Mouse (Mus musculus): ENCODE measurements around the gene Ppef2. TPM values are rescaled to one million over a fixed set of nuclear protein-coding genes. Genes with fewer than 3 reads are reported as not detected.
A peak's percentile ranks its signal among the peaks of the same experiment; 100 is the strongest.

The Ppef2 gene
- polyA plus RNA-seq, 1 experiment from 2014 or later, result 0.13 TPM

DNA sequence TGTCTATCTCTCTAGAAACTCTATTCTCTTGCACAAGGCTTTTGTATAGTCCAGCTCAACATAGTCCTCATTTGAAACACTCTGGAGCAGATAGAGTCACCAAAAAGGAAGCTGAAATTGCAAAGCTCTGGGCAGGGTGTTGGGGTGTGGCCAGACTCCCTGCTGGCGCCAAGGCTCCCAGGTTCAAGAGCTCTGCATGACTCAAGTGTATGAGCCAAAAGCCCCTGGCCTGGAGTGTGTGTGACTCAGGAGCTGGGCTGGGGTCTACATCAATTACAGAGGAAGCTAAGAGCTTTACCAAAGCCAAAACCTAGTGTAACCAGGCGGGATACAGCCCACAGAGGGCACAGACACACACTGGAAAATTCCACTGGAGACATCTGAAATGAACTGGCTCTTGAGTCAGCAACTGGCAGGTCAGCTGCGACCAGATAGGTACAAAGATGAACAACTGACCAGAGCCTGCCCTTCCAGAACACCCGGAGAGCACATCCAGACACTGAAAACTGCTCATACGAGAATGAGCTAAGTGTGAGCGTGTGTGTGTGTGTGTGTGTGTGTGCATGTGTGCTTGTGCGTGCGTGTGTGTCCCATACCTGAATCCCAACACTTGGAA lies 35.7 kb downstream of the Ppef2 start:
- H3K27me3 ChIP-seq, result no peaks in the 10 kb centered on the region
- DNase-seq (ENCODE audit: low read depth, low spot score) (peak; percentile 81), ATAC-seq (peak; percentile 81)
- ChIA-PET POLR2A (interaction anchor here (0.6 to 1.0 kb wide), 3 partner anchors 13 to 1341 kb away, joined by 3 read pairs; no protein-coding TSS in a partner anchor), CTCF (interaction anchor here (1.2 to 3.5 kb wide), 8 partner anchors 8 to 206 kb away, joined by 3 to 15 read pairs (median 4); no protein-coding TSS in a partner anchor)
- in situ Hi-C loops (cut with MboI; ENCODE audit: low pct_unique_long_range_greater_than_20kb), result no loop called here
- TF ChIP-seq CTCF (IDR thresholded peaks at IDR 0.05), result no peak

DNA sequence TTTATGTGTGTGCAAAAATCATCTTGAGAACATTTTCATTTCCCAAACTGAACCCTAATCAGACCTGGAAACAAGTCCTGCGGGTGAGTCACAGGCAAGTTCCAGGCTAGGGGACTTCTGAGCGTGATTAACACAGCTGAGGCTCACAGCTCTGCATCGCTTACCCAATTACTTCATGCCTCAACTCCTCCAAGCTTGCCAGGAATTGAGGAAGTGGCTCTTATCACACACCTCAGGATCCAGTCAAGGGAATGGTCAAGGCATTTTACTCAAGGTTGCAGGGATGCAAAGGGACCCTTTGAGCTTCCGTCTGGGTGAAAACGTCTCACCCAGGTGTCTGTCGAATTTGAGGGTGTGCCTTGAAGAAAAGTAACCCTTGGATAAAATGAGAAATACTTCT lies 36.3 kb downstream of the Ppef2 start:
- POLR2A ChIA-PET, result interaction anchor here (0.6 to 0.9 kb wide), 2 partner anchors 14 to 1340 kb away, joined by 3 read pairs; no protein-coding TSS in a partner anchor
- ATAC-seq, result peak; percentile 97
- in situ Hi-C loops (cut with MboI; ENCODE audit: low pct_unique_long_range_greater_than_20kb), result no loop called here
- no peak for TF ChIP-seq CTCF (IDR thresholded peaks at IDR 0.05)
- CTCF ChIA-PET, result interaction anchor here (1.2 to 3.5 kb wide), 8 partner anchors 9 to 206 kb away, joined by 3 to 15 read pairs (median 4); no protein-coding TSS in a partner anchor
- H3K27me3 ChIP-seq, result no peaks in the 10 kb centered on the region
- DNase-seq (ENCODE audit: low read depth, low spot score), result peak; percentile 88

DNA sequence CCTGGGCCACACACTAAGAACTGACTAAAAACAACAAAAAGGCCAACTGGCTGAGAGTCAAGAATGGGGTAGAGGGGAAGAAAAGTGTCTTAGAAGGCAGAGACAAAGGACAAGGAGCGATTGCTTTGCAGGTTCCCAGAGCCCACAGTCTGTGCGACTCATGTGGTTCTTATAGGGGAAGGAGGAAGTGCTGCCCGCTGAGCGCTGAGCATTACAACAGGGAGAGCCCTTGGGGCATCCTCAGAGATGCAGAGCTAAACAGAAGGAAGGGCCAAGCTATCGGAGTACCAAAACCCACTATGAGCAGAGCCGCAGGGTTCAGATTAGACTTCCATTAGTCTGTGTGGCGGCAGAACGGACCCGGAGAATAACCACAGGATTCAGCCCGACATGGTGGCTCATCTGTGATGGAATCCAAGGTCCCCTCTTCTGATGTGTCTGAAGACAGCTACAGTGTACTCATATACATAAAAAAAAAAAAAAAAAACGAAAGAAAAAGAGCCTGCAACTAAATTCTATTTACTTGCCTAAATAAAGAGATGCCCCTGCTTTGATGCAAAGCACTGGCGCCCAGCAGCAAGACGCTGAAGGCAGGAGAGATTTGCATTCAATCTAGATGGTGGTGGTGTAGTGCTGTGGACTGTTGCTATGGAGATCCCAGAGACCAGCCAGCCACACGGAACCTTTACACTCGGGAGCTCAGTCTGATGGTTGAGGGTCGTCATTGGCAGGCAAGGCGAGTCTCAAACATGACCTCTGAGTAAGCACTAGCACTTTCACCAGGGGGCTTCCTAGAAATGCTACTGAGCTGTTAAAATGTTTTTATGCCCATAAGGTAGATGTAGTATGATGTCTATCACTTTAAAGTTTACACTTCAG lies 36.9 kb downstream of the Ppef2 start:
- ChIA-PET POLR2A (no interaction called here), CTCF (interaction anchor here (1.2 to 3.5 kb wide), 7 partner anchors 9 to 70 kb away, joined by 3 to 15 read pairs (median 5); no protein-coding TSS in a partner anchor)
- in situ Hi-C loops (cut with MboI; ENCODE audit: low pct_unique_long_range_greater_than_20kb), result no loop called here
- H3K27me3 ChIP-seq, result no peaks in the 10 kb centered on the region
- no peak for DNase-seq (ENCODE audit: low read depth, low spot score)
- ATAC-seq, result no peak
- no peak for TF ChIP-seq CTCF (IDR thresholded peaks at IDR 0.05)

DNA sequence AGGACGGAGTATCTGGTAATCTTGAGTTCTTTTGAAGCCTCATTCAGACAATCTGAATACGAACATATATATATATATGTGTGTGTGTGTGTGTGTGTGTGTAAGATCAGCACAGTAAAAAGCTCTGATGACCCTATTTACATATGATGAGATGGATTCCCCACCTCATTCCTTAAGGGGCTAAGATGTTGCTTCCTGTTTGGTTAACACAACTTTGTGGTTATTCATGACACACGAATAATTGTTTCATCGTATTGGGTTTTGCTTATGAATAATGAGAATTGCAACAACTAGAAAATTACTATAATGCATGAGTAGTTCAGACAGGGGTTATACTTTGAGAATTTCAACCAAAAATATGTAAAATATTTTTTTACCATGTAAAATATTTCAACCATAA lies 40.8 kb downstream of the Ppef2 start, which contains the start of gene U90926:
Gene U90926 (minus strand): TSS at position 101 of the 400 bp plus-strand sequence.
- no peaks in the 10 kb centered on the region for H3K27me3 ChIP-seq
- CTCF ChIA-PET, result interaction anchor here (0.8 kb wide), 1 partner anchor 9 kb away, joined by 3 read pairs; no protein-coding TSS in a partner anchor
- no peak for TF ChIP-seq CTCF (IDR thresholded peaks at IDR 0.05)
- ATAC-seq, result no peak
- POLR2A ChIA-PET, result no interaction called here
- DNase-seq (ENCODE audit: low read depth, low spot score), result no peak
- in situ Hi-C loops (cut with MboI; ENCODE audit: low pct_unique_long_range_greater_than_20kb), result no loop called here

DNA sequence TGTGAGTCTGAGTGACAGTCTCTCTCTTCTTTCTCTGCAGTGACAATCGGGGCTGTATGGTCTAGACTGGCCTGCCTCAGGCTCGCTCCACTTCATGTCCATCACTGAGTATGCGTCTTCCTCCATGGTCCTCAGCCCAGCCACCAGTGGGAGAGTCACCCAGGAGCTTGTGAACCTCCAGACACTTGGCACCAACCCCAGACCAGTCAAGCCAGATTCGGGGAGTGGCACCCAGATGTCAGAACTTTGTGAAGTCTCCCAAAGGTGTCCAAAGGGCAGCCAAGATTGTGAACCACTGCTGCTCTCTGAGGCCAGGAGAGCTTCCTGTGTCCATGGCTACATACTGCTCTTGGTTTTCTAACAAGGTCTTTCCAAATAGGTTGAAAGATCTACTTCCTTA lies 43.8 kb downstream of the Ppef2 start:
- no peaks in the 10 kb centered on the region for H3K27me3 ChIP-seq
- ATAC-seq (no peak), DNase-seq (ENCODE audit: low read depth, low spot score) (no peak)
- in situ Hi-C loops (cut with MboI; ENCODE audit: low pct_unique_long_range_greater_than_20kb), result no loop called here
- ChIA-PET CTCF (no interaction called here), POLR2A (no interaction called here)
- no peak for TF ChIP-seq CTCF (IDR thresholded peaks at IDR 0.05)

DNA sequence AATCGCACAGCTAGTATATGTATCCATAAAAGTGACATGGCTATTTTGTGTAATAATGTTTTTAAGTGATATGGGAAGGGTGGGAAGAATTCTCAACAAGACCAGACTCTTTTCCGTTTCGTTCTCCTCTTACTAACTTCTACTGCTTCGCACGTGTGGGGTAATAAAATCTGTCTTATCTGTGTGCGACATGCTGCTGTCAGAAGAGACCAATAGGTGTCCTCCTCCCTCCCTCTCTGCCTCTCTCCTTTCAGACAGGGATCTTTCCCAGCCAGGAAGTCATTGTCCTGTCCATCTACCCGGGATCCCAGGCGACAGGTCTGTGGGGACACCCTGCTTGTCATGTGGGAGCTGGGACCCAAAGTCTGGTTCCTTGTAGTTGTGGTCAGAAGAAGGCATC lies 45.9 kb downstream of the Ppef2 start:
- POLR2A ChIA-PET, result no interaction called here
- no peak for DNase-seq (ENCODE audit: low read depth, low spot score)
- TF ChIP-seq CTCF (IDR thresholded peaks at IDR 0.05), result no peak
- ATAC-seq, result no peak
- in situ Hi-C loops (cut with MboI; ENCODE audit: low pct_unique_long_range_greater_than_20kb), result no loop called here
- H3K27me3 ChIP-seq, result no peaks in the 10 kb centered on the region
- CTCF ChIA-PET, result interaction anchor here (1.4 kb wide), 1 partner anchor 8 kb away, joined by 3 read pairs; no protein-coding TSS in a partner anchor

DNA sequence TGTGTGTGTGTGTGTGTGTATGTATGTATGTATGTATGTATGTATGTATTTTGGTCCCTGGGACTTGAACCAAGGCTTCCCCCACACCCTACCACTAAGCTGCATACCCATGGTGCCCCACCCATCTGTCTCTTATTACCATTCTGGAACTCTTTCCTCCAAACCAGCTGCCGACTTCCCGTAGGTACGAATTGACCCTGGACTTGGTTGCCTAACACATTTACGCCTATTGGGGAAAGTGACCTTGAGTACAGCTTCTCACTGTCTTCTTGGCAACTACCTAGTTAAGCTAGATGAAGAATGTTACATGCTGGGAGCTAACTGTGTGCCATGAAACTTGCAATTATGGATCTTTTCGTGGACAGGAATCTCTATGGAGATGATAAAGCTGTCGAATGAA lies 50.0 kb downstream of the Ppef2 start:
- TF ChIP-seq CTCF (IDR thresholded peaks at IDR 0.05), result no peak
- no peak for DNase-seq (ENCODE audit: low read depth, low spot score)
- in situ Hi-C loops (cut with MboI; ENCODE audit: low pct_unique_long_range_greater_than_20kb), result no loop called here
- ChIA-PET POLR2A (interaction anchor here (1.0 kb wide), 1 partner anchor 14 kb away, joined by 3 read pairs; no protein-coding TSS in a partner anchor), CTCF (interaction anchor here (1.1 to 3.4 kb wide), 6 partner anchors 9 to 35 kb away, joined by 3 to 15 read pairs (median 6); partner anchors contain the start of gene U90926)
- ATAC-seq, result no peak
- H3K27me3 ChIP-seq, result no peaks in the 10 kb centered on the region

DNA sequence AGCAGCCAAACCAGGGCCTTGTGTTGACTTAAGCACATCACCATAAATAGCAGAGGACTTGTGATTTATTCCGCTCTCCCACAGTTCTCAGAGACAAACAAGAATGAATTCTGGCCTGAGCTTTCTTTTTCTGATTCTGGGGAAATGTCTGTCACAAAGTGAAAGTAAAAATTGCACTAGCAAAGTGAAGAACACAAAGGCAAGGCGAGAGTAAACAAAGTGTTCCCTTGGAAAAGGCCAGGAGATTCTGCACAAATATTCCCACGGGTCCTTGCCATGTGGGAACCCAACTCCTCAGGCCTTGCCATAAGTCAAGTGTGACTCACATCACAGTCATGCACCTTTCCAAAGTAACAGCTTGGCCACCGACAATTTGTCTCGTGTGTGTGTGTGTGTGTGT lies 50.4 kb downstream of the Ppef2 start:
- DNase-seq (ENCODE audit: low read depth, low spot score), result peak; percentile 50
- in situ Hi-C loops (cut with MboI; ENCODE audit: low pct_unique_long_range_greater_than_20kb), result no loop called here
- no peaks in the 10 kb centered on the region for H3K27me3 ChIP-seq
- peak; percentile 46 for ATAC-seq
- CTCF ChIA-PET, result interaction anchor here (1.0 to 3.4 kb wide), 7 partner anchors 9 to 35 kb away, joined by 3 to 15 read pairs (median 6); partner anchors contain the start of gene U90926
- no peak for TF ChIP-seq CTCF (IDR thresholded peaks at IDR 0.05)
- POLR2A ChIA-PET, result interaction anchor here (1.0 kb wide), 1 partner anchor 15 kb away, joined by 3 read pairs; no protein-coding TSS in a partner anchor

DNA sequence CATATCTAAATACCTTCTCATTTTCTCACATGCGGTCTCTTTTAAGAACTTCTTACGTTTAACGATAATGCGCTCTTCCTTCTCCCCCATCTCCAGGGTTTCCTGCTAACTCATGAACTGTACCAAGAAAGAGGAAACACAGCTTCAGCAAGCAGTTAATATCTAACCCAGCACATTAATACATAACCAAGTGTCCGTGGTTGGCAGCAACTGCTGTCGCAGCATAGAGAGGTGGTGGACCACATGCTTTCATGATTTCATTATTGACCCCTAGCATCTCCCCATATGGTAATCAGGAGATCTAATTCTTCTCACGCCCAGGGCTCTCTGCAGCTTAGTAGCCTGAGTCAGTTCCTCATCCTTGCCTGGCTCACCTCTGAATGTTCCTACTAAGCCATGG lies 50.9 kb downstream of the Ppef2 start:
- ChIA-PET CTCF (interaction anchor here (1.0 to 3.4 kb wide), 6 partner anchors 10 to 36 kb away, joined by 3 to 15 read pairs (median 6); no protein-coding TSS in a partner anchor), POLR2A (interaction anchor here (1.0 kb wide), 1 partner anchor 15 kb away, joined by 3 read pairs; no protein-coding TSS in a partner anchor)
- DNase-seq (ENCODE audit: low read depth, low spot score) (peak; percentile 62), ATAC-seq (peak; percentile 66)
- in situ Hi-C loops (cut with MboI; ENCODE audit: low pct_unique_long_range_greater_than_20kb), result no loop called here
- H3K27me3 ChIP-seq, result no peaks in the 10 kb centered on the region
- TF ChIP-seq CTCF (IDR thresholded peaks at IDR 0.05), result no peak
